Mouse (Mus musculus) hindbrain, embryonic 14.5 days (tissue): ENCODE measurements at regions not wholly inside any gene's neighbourhood (a gene's known extent, or its start where the extent isn't known, plus 50 kb on each side); places are given as distances from the start of the nearest gene placed in this dataset.
A peak's percentile ranks its signal among the peaks of the same experiment; 100 is the strongest.

Source experiments
- ATAC-seq: fragments of 200-750 bp; cut with Nextera tagmentation; 2 replicates; pipeline ENCODE4 v1.8.0; 2017; ENCODE audit warnings: moderate number of reproducible peaks, mild to moderate bottlenecking, moderate TSS enrichment, moderate library complexity; ENCODE audit not compliant: low FRiP score
- DNase-seq: peaks from one replicate; pipeline ENCODE4 v3.0.0-alpha.2; 2015; ENCODE audit warnings: low spot score
- H3K27ac ChIP-seq: fragments of 300-500 bp; sonication (generic); 2 replicates; pipeline ENCODE4 v1.5.1; 2014; ENCODE audit warnings: mild to moderate bottlenecking, moderate library complexity
- H3K27me3 ChIP-seq: fragments of 300-500 bp; sonication (generic); 2 replicates; pipeline ENCODE4 v1.6.1; 2014; ENCODE audit warnings: mild to moderate bottlenecking, low read length, mixed read lengths; ENCODE audit not compliant: control insufficient read depth, insufficient read depth
- H3K36me3 ChIP-seq: fragments of 300-500 bp; sonication (generic); replicated peaks from 2 replicates; pipeline ENCODE4 v1.6.1; 2014; ENCODE audit not compliant: control insufficient read depth, insufficient read depth
- H3K4me1 ChIP-seq: fragments of 300-500 bp; sonication (generic); replicated peaks from 2 replicates; pipeline ENCODE4 v1.6.1; 2014; ENCODE audit warnings: antibody characterized with exemption, low read length, mixed read lengths; ENCODE audit not compliant: control insufficient read depth, insufficient read depth
- H3K4me2 ChIP-seq: fragments of 300-500 bp; sonication (generic); replicated peaks from 2 replicates; pipeline ENCODE4 v1.6.1; 2014; ENCODE audit warnings: mild to moderate bottlenecking, moderate library complexity
- H3K4me3 ChIP-seq: fragments of 300-500 bp; sonication (generic); replicated peaks from 2 replicates; pipeline ENCODE4 v1.5.1; 2014; ENCODE audit warnings: mild to moderate bottlenecking, low read length
- H3K9ac ChIP-seq: fragments of 300-500 bp; sonication (generic); 2 replicates; pipeline ENCODE4 v1.6.1; 2014
- H3K9me3 ChIP-seq: fragments of 300-500 bp; sonication (generic); 2 replicates; pipeline ENCODE4 v1.6.1; 2016; ENCODE audit warnings: low read length; ENCODE audit not compliant: control insufficient read depth
- WGBS: fragments of 180-500 bp; shearing (Covaris S2); extraction: QIAGEN DNeasy Blood & Tissue Kit; methylation state at CpG from one replicate; pipeline ENCODE4 v1.1.7; 2014; 5-methylcytosine and 5-hydroxymethylcytosine counted together

- H3K27me3 ChIP-seq = no peaks in the 10 kb centered on the region
- H3K4me3 ChIP-seq = no peak overlapping the region
- ATAC-seq (no peak), DNase-seq (no peak)
- H3K27ac ChIP-seq = no peak overlapping the region
- H3K4me2 ChIP-seq = no peak overlapping the region
- 0 out of 2 replicates have a peak, but pooled peaks cover 6% of the 10 kb centered on the region for H3K4me1 ChIP-seq
- 74% methylated on average over 3 of the region's 3 CpGs for WGBS
- no peaks in the 10 kb centered on the region for H3K9me3 ChIP-seq
- no peaks in the 10 kb centered on the region for H3K36me3 ChIP-seq
- no peak overlapping the region for H3K9ac ChIP-seq
Observed at GRCm38 (mm10) chr9:73244177-73244576, 131.0 kb downstream of the Rsl24d1 start.

GRCm38 (mm10) chr9:73245524-73245923 lies 132.3 kb downstream of the Rsl24d1 start:
- no peaks in the 10 kb centered on the region for H3K36me3 ChIP-seq
- WGBS = 72% methylated on average over 7 of the region's 7 CpGs
- no peak overlapping the region for H3K4me3 ChIP-seq
- DNase-seq (no peak), ATAC-seq (no peak; the same call in 1 of the 2 replicates)
- no peak overlapping the region; the same call in 1 of the 2 replicates for H3K9ac ChIP-seq
- H3K4me1 ChIP-seq = 0 out of 2 replicates have a peak, but pooled peaks cover 6% of the 10 kb centered on the region
- no peaks in the 10 kb centered on the region for H3K27me3 ChIP-seq
- no peak overlapping the region for H3K4me2 ChIP-seq
- H3K27ac ChIP-seq = peak overlapping the region; percentile 34
- no peaks in the 10 kb centered on the region for H3K9me3 ChIP-seq

GRCm38 (mm10) chr9:73258171-73258570 lies 144.9 kb downstream of the Rsl24d1 start:
- H3K4me1 ChIP-seq = 0 out of 2 replicates have a peak, but pooled peaks cover 5% of the 10 kb centered on the region
- H3K36me3 ChIP-seq = no peaks in the 10 kb centered on the region
- WGBS = 73% methylated on average over 9 of the region's 9 CpGs
- H3K4me3 ChIP-seq = no peak overlapping the region
- H3K27ac ChIP-seq = no peak overlapping the region
- H3K27me3 ChIP-seq = no peaks in the 10 kb centered on the region
- H3K4me2 ChIP-seq = no peak overlapping the region
- H3K9ac ChIP-seq = no peak overlapping the region
- no peak for DNase-seq
- ATAC-seq = no peak
- no peaks in the 10 kb centered on the region for H3K9me3 ChIP-seq

- no peak for DNase-seq
- H3K4me1 ChIP-seq = 0 out of 2 replicates have a peak, but pooled peaks cover 5% of the 10 kb centered on the region
- H3K9ac ChIP-seq = no peak overlapping the region
- no peak overlapping the region for H3K4me3 ChIP-seq
- H3K27me3 ChIP-seq = no peaks in the 10 kb centered on the region
- no peak overlapping the region for H3K27ac ChIP-seq
- H3K36me3 ChIP-seq = no peaks in the 10 kb centered on the region
- ATAC-seq = no peak
- H3K4me2 ChIP-seq = no peak overlapping the region
- no peaks in the 10 kb centered on the region for H3K9me3 ChIP-seq
- 79% methylated on average over 8 of the region's 8 CpGs for WGBS
Observed at GRCm38 (mm10) chr9:73258640-73259039, 145.4 kb downstream of the Rsl24d1 start.

- Histone ChIP-seq H3K9ac (no peak overlapping the region), H3K27me3 (no peaks in the 10 kb centered on the region), H3K9me3 (no peaks in the 10 kb centered on the region), H3K4me3 (no peak overlapping the region), H3K4me1 (0 out of 2 replicates have a peak, but pooled peaks cover 5% of the 10 kb centered on the region), H3K27ac (no peak overlapping the region), H3K4me2 (no peak overlapping the region), H3K36me3 (no peaks in the 10 kb centered on the region)
- 18% methylated on average over 5 of the region's 5 CpGs for WGBS
- no peak for DNase-seq
- ATAC-seq = no peak
Observed at GRCm38 (mm10) chr9:73262711-73263110, 149.5 kb downstream of the Rsl24d1 start.

GRCm38 (mm10) chr9:73270249-73270648 lies 157.0 kb downstream of the Rsl24d1 start:
- Histone ChIP-seq H3K36me3 (no peaks in the 10 kb centered on the region), H3K4me3 (no peak overlapping the region), H3K9ac (no peak overlapping the region), H3K27ac (no peak overlapping the region), H3K4me2 (no peak overlapping the region), H3K4me1 (no peaks in the 10 kb centered on the region), H3K9me3 (no peaks in the 10 kb centered on the region), H3K27me3 (no peaks in the 10 kb centered on the region)
- 84% methylated on average over 5 of the region's 5 CpGs for WGBS
- no peak for DNase-seq
- no peak for ATAC-seq

GRCm38 (mm10) chr9:73272614-73273013 lies 159.4 kb downstream of the Rsl24d1 start:
- H3K4me1 ChIP-seq = no peaks in the 10 kb centered on the region
- no peaks in the 10 kb centered on the region for H3K27me3 ChIP-seq
- H3K9ac ChIP-seq = no peak overlapping the region
- ATAC-seq = no peak
- no peak overlapping the region for H3K4me3 ChIP-seq
- 77% methylated on average over 2 of the region's 2 CpGs for WGBS
- H3K4me2 ChIP-seq = no peak overlapping the region
- H3K9me3 ChIP-seq = no peaks in the 10 kb centered on the region
- no peaks in the 10 kb centered on the region for H3K36me3 ChIP-seq
- no peak overlapping the region for H3K27ac ChIP-seq
- no peak for DNase-seq

- Histone ChIP-seq H3K36me3 (no peaks in the 10 kb centered on the region), H3K9ac (no peak overlapping the region), H3K4me2 (no peak overlapping the region), H3K27me3 (no peaks in the 10 kb centered on the region), H3K27ac (no peak overlapping the region), H3K4me3 (no peak overlapping the region), H3K4me1 (no peaks in the 10 kb centered on the region), H3K9me3 (no peaks in the 10 kb centered on the region)
- DNase-seq (no peak), ATAC-seq (no peak)
- 81% methylated on average over 4 of the region's 4 CpGs for WGBS
Observed at GRCm38 (mm10) chr9:73273681-73274080, 160.5 kb downstream of the Rsl24d1 start.

- Histone ChIP-seq H3K27ac (no peak overlapping the region), H3K9ac (no peak overlapping the region), H3K4me1 (no peaks in the 10 kb centered on the region), H3K27me3 (no peaks in the 10 kb centered on the region), H3K4me3 (no peak overlapping the region), H3K4me2 (no peak overlapping the region), H3K9me3 (no peaks in the 10 kb centered on the region), H3K36me3 (no peaks in the 10 kb centered on the region)
- WGBS = 45% methylated on average over 2 of the region's 2 CpGs
- ATAC-seq (no peak), DNase-seq (no peak)
Observed at GRCm38 (mm10) chr9:73275671-73276070, 162.4 kb downstream of the Rsl24d1 start.

- Histone ChIP-seq H3K4me3 (no peak overlapping the region), H3K9ac (no peak overlapping the region), H3K4me1 (no peaks in the 10 kb centered on the region), H3K36me3 (no peaks in the 10 kb centered on the region), H3K27me3 (no peaks in the 10 kb centered on the region), H3K27ac (no peak overlapping the region), H3K9me3 (no peaks in the 10 kb centered on the region), H3K4me2 (no peak overlapping the region)
- no peak for ATAC-seq
- 92% methylated on average over 6 of the region's 6 CpGs for WGBS
- no peak for DNase-seq
Observed at GRCm38 (mm10) chr9:73295287-73295686, 182.1 kb downstream of the Rsl24d1 start.
